Mouse (Mus musculus): ENCODE measurements at regions not wholly inside any gene's neighbourhood (a gene's known extent, or its start where the extent isn't known, plus 50 kb on each side); places are given as distances from the start of the nearest gene placed in this dataset.
"Not testable (repeated sequence)": the region's sequence is repeated elsewhere in the genome, so short reads cannot be mapped to it uniquely, and the experiment has no call there.

DNA sequence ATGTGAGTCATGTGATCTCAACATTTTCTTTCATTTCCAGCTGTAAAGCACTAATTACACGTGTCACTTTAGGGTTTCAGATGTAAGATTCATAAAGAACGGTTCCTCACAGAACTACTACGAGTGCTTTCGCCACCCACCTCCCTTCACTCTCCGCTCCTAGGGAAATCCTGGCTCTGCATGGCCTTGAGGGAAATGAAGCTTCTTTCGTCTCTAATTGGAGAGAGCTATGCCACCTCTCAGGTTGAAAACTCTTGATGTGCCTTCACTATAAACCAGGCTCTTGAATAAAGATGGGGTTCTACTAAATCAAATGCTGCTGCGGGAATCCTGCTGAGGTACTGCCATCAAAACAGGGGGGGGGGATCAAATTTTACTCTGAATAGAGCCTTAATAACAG lies 686.0 kb upstream of the Hs3st1 start:
- DNase-seq (ENCODE audit: low spot score in 2 of 2), result no peak

GRCm38 (mm10) chr5:40402721-40403120 lies 647.4 kb upstream of the Hs3st1 start:
- DNase-seq (ENCODE audit: low spot score in 2 of 2), result peak; percentile 4 to 5

DNA sequence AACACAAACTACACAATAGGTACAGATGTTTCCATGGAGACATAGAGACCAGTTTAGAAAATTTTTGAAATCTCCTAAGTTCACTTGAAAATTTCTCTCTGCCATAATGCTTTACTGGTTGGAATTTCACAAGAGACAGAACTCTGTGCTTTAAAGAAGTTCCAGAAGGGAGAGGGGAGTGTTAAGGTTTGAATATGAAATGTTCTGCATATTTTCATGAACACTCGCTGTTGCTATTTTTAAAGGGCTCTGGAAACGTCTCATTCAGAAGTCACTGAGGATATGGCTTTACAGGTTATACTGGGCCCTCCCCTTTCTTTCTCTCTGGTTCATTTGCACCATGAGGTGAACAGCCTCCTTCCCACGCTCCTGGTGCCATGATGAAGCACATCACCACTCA lies 639.5 kb upstream of the Hs3st1 start:
- no peak for DNase-seq (ENCODE audit: low spot score in 2 of 2)

GRCm38 (mm10) chr5:40389591-40389990 lies 634.3 kb upstream of the Hs3st1 start:
- DNase-seq (ENCODE audit: low spot score in 2 of 2), result no peak

GRCm38 (mm10) chr5:40366956-40367355 lies 611.7 kb upstream of the Hs3st1 start:
- no peak for DNase-seq (ENCODE audit: low spot score in 2 of 2)

DNA sequence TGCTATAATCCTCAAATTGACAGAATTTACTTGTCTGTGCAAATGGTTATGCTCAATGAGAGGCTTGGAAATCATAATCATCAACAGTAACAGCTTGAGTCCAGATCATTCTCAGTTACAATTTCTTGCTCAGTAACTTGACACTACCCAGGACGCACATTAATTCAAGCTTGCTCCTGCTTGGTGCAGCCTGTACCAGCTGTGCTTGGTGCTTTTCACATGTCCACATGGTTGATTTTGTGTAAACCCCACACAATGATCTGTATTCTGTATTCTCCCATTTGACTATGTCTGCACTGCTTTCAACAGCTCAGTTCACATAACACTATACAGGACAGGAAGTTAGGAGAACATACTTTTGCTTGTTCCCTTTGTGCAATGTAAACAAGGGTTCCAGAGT lies 576.0 kb upstream of the Hs3st1 start:
- DNase-seq (ENCODE audit: low spot score in 2 of 2), result no peak

DNA sequence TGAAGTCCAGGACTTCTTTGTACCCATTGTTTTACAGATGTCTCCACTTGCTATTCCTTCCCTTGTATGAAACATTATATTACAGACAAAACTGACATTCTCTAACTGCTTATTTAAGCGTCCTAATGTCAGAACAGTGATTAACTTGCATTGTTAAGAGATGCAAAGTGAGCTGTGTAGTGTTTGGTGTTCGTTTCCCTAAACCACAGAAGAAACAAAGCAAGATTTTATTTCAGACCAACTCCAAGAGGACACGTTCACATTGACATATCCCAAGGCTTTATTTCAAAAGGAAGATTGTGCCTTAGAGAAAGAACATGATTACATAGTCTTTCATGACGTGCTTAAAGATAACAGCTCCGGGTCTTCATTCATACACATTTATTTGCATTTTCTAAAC lies 553.2 kb upstream of the Hs3st1 start:
- no peak for DNase-seq (ENCODE audit: low spot score in 2 of 2)

- DNase-seq (ENCODE audit: low spot score in 2 of 2), result not testable (repeated sequence)
Measured at GRCm38 (mm10) chr5:40304777-40305176, 549.5 kb upstream of the Hs3st1 start.

GRCm38 (mm10) chr5:40294868-40295693 lies 539.8 kb upstream of the Hs3st1 start:
- no peak for DNase-seq (ENCODE audit: low spot score in 2 of 2)

GRCm38 (mm10) chr5:40282330-40282729 lies 527.1 kb upstream of the Hs3st1 start:
- no peak for DNase-seq (ENCODE audit: low spot score in 2 of 2)

GRCm38 (mm10) chr5:40246664-40247063 lies 491.4 kb upstream of the Hs3st1 start:
- DNase-seq (ENCODE audit: low spot score in 2 of 2), result peak; percentile 7 to 17
